Mouse (Mus musculus) G1E (cell line): Measurements from ENCODE around the gene Ppp3ca.

Experiments
- CTCF ChIP-seq: IDR thresholded peaks from 2 replicates; pipeline ENCODE4 v1.5.1; 2012; ENCODE audit warnings: low read depth, low read length, inconsistent platforms, mixed read lengths
- GATA1 ChIP-seq: IDR thresholded peaks from 2 replicates; pipeline ENCODE4 v1.6.1; 2012; ENCODE audit warnings: borderline replicate concordance, low read length, inconsistent platforms, mixed read lengths
- POLR2AphosphoS5 ChIP-seq: IDR thresholded peaks from 2 replicates; pipeline ENCODE4 v1.6.1; 2012; ENCODE audit warnings: low read depth, low read length, inconsistent platforms; ENCODE audit not compliant: insufficient replicate concordance
- TAL1 ChIP-seq: conservative IDR thresholded peaks from 2 replicates; pipeline ENCODE4 v1.6.1; 2012; ENCODE audit warnings: low read depth, low read length, inconsistent platforms, mixed read lengths

DNA sequence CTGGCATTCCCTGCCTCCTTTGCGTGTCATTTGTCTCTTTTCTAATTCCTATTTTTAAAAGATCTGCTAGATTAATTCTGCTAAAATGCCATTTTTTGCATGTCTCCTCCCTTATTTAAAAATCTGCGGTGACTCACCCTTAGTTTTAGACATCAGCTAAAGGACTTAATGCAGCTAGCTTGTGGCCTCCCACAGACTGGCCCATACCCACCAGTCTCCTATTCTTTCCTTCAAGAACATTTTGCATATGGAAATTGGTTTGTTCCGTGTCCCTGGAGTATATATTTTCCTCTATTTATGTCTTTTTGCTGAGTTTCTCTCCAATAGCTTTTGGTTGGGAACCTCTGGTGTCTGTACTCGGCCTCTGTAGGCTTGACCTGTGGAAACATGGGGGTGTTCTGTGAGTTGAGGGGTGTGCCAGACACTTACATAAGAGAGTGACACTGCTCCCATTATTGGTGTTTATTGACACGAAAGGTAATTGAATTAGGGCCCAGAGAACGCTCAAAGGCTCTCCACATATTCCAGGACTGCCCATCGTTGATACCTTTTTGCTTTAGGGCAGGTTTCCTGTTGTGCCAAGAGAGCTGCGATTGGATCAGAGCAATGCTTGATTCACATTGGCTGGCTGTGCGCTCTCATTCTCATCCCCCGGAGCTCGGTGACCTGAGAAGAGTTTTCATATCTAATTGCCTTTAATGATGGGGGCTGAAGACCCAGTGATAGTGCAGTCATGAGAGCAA, 163.2 kb downstream of the Ppp3ca start:
- TF ChIP-seq CTCF, result no peak
- TF ChIP-seq GATA1, result no peak
- TF ChIP-seq TAL1, result no peak
- no peak for TF ChIP-seq POLR2AphosphoS5
